Mouse (Mus musculus): ENCODE results near the gene Gm1043. TPM values are rescaled to one million over a fixed set of nuclear protein-coding genes. Genes with fewer than 3 reads are reported as not detected.

Gene Gm1043
- polyA plus RNA-seq, 1 experiment = 4.3 TPM

DNA sequence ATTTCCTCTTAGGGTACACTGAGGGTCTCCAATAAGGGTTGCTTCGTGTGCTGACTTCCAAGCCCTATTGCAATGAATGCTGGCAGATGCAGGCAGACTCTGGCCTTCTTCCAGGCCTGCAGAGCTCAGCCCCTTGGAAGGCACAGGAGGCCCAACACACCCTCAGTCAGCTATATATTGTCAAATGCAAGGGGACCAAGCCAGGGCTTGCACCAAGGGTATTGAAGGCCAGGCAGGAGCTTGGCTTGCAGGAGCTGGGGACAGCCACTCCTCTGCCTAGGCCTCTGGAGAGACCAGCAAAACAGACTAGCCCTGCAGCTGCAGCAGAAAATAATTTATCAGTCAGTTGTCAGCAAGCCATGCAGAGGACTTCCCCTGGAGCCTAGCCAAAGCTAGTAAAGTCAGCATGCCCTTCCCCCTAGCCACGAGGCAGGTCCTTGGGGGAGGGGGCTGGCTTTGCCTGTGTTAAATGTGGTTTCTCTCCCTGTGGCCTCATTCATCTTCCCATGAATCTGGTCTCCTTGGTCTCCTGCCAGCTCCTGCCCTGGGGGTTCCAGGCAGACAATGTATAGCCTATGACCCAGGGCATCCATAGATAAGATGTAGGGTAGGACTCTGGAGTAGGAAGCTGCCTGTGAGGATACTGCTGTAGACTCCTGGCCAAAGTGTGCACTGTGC lies 113.0 kb downstream of the Gm1043 start:
- no peak for DNase-seq
- no peak overlapping the region for H3K27ac ChIP-seq (ENCODE audit: control insufficient read depth, insufficient read depth, low read length)
- no peaks in the 10 kb centered on the region for H3K36me3 ChIP-seq (ENCODE audit: control insufficient read depth, insufficient read depth, low read length)
- H3K4me1 ChIP-seq (replicated peaks; ENCODE audit: control insufficient read depth, insufficient read depth, low read length) = no peaks in the 10 kb centered on the region
- H3K4me3 ChIP-seq (ENCODE audit: control insufficient read depth, insufficient read depth, low read length) = no peak overlapping the region
- WGBS = 25% methylated on average over 2 of the region's 2 CpGs
- no peak for TF ChIP-seq POLR2A (IDR thresholded peaks at IDR 0.05; ENCODE audit: control insufficient read depth, extremely low read depth, insufficient read depth, low read length, poor library complexity)
- TF ChIP-seq CTCF (IDR thresholded peaks at IDR 0.05; ENCODE audit: borderline replicate concordance, control insufficient read depth, extremely low read depth, insufficient read depth, low read length, poor library complexity) = no peak
- no peaks in the 10 kb centered on the region; the same call in 1 of the 2 replicates for H3K27me3 ChIP-seq (ENCODE audit: control insufficient read depth, insufficient read depth, low read length)

GRCm38 (mm10) chr5:37202285-37202684 lies 117.1 kb downstream of the Gm1043 start:
- Histone ChIP-seq H3K27me3 (ENCODE audit: control insufficient read depth, insufficient read depth, low read length) (no peaks in the 10 kb centered on the region), H3K27ac (ENCODE audit: control insufficient read depth, insufficient read depth, low read length) (no peak overlapping the region), H3K36me3 (ENCODE audit: control insufficient read depth, insufficient read depth, low read length) (no peaks in the 10 kb centered on the region), H3K4me3 (ENCODE audit: control insufficient read depth, insufficient read depth, low read length) (no peak overlapping the region), H3K4me1 (replicated peaks; ENCODE audit: control insufficient read depth, insufficient read depth, low read length) (no peaks in the 10 kb centered on the region)
- no peak for TF ChIP-seq CTCF (IDR thresholded peaks at IDR 0.05; ENCODE audit: borderline replicate concordance, control insufficient read depth, extremely low read depth, insufficient read depth, low read length, poor library complexity)
- no peak for TF ChIP-seq POLR2A (IDR thresholded peaks at IDR 0.05; ENCODE audit: control insufficient read depth, extremely low read depth, insufficient read depth, low read length, poor library complexity)
- DNase-seq = no peak
- WGBS = 71% methylated on average over 1 of the region's 1 CpGs

DNA sequence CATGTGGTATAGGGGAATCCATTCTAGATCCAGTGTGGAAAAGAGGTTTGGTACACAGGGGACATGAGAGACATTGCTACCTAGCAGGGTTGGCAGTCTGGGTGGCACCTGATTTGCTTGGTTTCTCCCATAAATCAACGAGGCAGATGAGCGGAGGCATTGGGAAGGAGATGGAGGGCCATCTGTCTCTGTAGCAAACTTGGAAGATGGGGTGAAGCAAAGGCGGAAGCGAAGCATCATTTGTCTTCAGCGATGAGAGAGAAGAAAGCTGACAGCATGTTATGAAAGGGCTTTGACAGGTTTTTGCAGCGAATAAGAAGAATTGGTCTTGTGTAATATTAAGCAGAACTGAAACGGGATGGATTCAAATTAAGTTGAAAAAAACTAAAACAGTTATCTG lies 119.7 kb downstream of the Gm1043 start:
- DNase-seq = no peak
- Histone ChIP-seq H3K27ac (ENCODE audit: control insufficient read depth, insufficient read depth, low read length) (no peak overlapping the region), H3K36me3 (ENCODE audit: control insufficient read depth, insufficient read depth, low read length) (no peaks in the 10 kb centered on the region), H3K4me3 (ENCODE audit: control insufficient read depth, insufficient read depth, low read length) (no peak overlapping the region), H3K27me3 (ENCODE audit: control insufficient read depth, insufficient read depth, low read length) (no peaks in the 10 kb centered on the region), H3K4me1 (replicated peaks; ENCODE audit: control insufficient read depth, insufficient read depth, low read length) (no peaks in the 10 kb centered on the region)
- 90% methylated on average over 7 of the region's 7 CpGs for WGBS
- TF ChIP-seq CTCF (IDR thresholded peaks at IDR 0.05; ENCODE audit: borderline replicate concordance, control insufficient read depth, extremely low read depth, insufficient read depth, low read length, poor library complexity) (no peak), POLR2A (IDR thresholded peaks at IDR 0.05; ENCODE audit: control insufficient read depth, extremely low read depth, insufficient read depth, low read length, poor library complexity) (no peak)

- TF ChIP-seq POLR2A (IDR thresholded peaks at IDR 0.05; ENCODE audit: control insufficient read depth, extremely low read depth, insufficient read depth, low read length, poor library complexity) (no peak), CTCF (IDR thresholded peaks at IDR 0.05; ENCODE audit: borderline replicate concordance, control insufficient read depth, extremely low read depth, insufficient read depth, low read length, poor library complexity) (no peak)
- no peak for DNase-seq
- no peaks in the 10 kb centered on the region for H3K27me3 ChIP-seq (ENCODE audit: control insufficient read depth, insufficient read depth, low read length)
- no peak overlapping the region for H3K4me3 ChIP-seq (ENCODE audit: control insufficient read depth, insufficient read depth, low read length)
- WGBS = 81% methylated on average over 1 of the region's 1 CpGs
- H3K36me3 ChIP-seq (ENCODE audit: control insufficient read depth, insufficient read depth, low read length) = no peaks in the 10 kb centered on the region
- H3K27ac ChIP-seq (ENCODE audit: control insufficient read depth, insufficient read depth, low read length) = no peak overlapping the region
- no peaks in the 10 kb centered on the region for H3K4me1 ChIP-seq (replicated peaks; ENCODE audit: control insufficient read depth, insufficient read depth, low read length)
Observed at GRCm38 (mm10) chr5:37205420-37205819, 120.2 kb downstream of the Gm1043 start.

GRCm38 (mm10) chr5:37206364-37206763 lies 121.2 kb downstream of the Gm1043 start:
- TF ChIP-seq CTCF (IDR thresholded peaks at IDR 0.05; ENCODE audit: borderline replicate concordance, control insufficient read depth, extremely low read depth, insufficient read depth, low read length, poor library complexity) (no peak), POLR2A (IDR thresholded peaks at IDR 0.05; ENCODE audit: control insufficient read depth, extremely low read depth, insufficient read depth, low read length, poor library complexity) (no peak)
- no peak for DNase-seq
- no peaks in the 10 kb centered on the region for H3K4me1 ChIP-seq (replicated peaks; ENCODE audit: control insufficient read depth, insufficient read depth, low read length)
- H3K36me3 ChIP-seq (ENCODE audit: control insufficient read depth, insufficient read depth, low read length) = no peaks in the 10 kb centered on the region
- no peak overlapping the region for H3K27ac ChIP-seq (ENCODE audit: control insufficient read depth, insufficient read depth, low read length)
- no peaks in the 10 kb centered on the region for H3K27me3 ChIP-seq (ENCODE audit: control insufficient read depth, insufficient read depth, low read length)
- no peak overlapping the region for H3K4me3 ChIP-seq (ENCODE audit: control insufficient read depth, insufficient read depth, low read length)
- 85% methylated on average over 2 of the region's 2 CpGs for WGBS

DNA sequence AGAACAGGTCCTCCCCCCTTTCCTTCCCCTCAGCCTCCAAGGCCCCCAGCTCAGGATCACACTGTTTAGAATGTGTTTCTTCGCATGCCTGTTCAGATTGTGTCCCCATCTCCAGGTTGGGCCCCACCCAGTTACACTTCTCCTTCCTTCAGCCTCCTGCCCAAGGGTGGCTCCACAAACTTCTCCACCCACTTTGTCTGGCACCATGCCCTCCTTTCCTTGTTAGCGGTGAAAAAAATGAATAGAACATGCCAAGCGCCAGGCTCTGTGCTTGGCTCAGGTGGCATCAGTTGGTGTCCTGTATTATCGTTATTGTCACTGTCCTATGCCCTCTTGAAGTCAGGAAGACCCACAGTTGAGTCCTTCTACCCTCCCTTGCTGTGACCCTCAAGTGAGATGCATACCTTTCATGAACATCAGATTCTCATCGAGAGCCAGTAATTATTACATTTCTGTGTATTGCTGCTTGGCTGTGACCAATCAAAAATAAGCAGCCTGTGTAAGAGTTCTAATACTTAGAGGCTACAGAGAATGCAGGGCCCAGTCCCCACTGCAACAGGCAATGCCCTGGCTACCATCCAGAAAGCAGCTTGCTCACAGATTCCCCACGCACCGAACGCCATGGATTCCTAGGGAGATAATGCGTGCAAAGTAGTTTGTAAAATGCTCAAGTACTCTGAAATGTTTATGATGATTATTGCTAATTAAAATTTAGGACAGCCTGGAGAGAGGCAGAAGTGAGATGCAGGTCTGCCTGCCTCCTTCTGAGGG lies 128.0 kb downstream of the Gm1043 start:
- no peak overlapping the region for H3K27ac ChIP-seq (ENCODE audit: control insufficient read depth, insufficient read depth, low read length)
- WGBS = 89% methylated on average over 9 of the region's 9 CpGs
- no peaks in the 10 kb centered on the region for H3K27me3 ChIP-seq (ENCODE audit: control insufficient read depth, insufficient read depth, low read length)
- no peaks in the 10 kb centered on the region for H3K36me3 ChIP-seq (ENCODE audit: control insufficient read depth, insufficient read depth, low read length)
- no peaks in the 10 kb centered on the region for H3K4me1 ChIP-seq (replicated peaks; ENCODE audit: control insufficient read depth, insufficient read depth, low read length)
- TF ChIP-seq POLR2A (IDR thresholded peaks at IDR 0.05; ENCODE audit: control insufficient read depth, extremely low read depth, insufficient read depth, low read length, poor library complexity) (no peak), CTCF (IDR thresholded peaks at IDR 0.05; ENCODE audit: borderline replicate concordance, control insufficient read depth, extremely low read depth, insufficient read depth, low read length, poor library complexity) (no peak)
- no peak for DNase-seq
- no peak overlapping the region for H3K4me3 ChIP-seq (ENCODE audit: control insufficient read depth, insufficient read depth, low read length)

Measured in thymus, adult 2 months (tissue).